Mouse (Mus musculus): ENCODE results near the gene Lrpprc.

GRCm38 (mm10) chr17:84837780-84838179 lies 47.2 kb upstream of the Lrpprc start:
- TF ChIP-seq CTCF (IDR thresholded peaks at IDR 0.05) (peak; percentile 91), EP300 (IDR thresholded peaks at IDR 0.05) (no peak)
